Mouse (Mus musculus): ENCODE measurements around the gene Stk40.

- no peak for TF ChIP-seq CTCF (IDR thresholded peaks at IDR 0.05; ENCODE audit: control insufficient read depth, insufficient read depth, insufficient replicate concordance, low read depth, low read length)
- no peak for TF ChIP-seq POLR2A (IDR thresholded peaks at IDR 0.05; ENCODE audit: control insufficient read depth, low read depth, low read length)
These were observed 29.0 kb downstream of the Stk40 start for GRCm38 (mm10) chr4:126132636-126133264.
